13 mouse cellular contexts compared by ENCODE assay signal in genomic region chr4:130560576-130561310, GRCm38 (mm10). TPM values are rescaled to one million over a fixed set of nuclear protein-coding genes. Genes with fewer than 3 reads are reported as not detected.
A peak's percentile ranks its signal among the peaks of the same experiment; 100 is the strongest.
DNase-seq lines count a peak whose midpoint lies in the region; ATAC-seq and TF ChIP-seq lines count a peak whose summit lies in the region.
"Had no signal": no experiment of that assay in that cellular context is flagged by ENCODE, and none has a peak within 500 bp of the region (broad histone marks: within the 10 kb centered on the region; RNA-seq: fewer than 3 reads in every experiment).

No protein-coding gene starts in this region.

- no peak overlapping the region for H3K4me2 ChIP-seq in midbrain, postnatal 0 days (ENCODE audit: low read depth, low read length, poor library complexity, severe bottlenecking)
- no peak overlapping the region for H3K4me2 ChIP-seq in hindbrain, embryonic 14.5 days (replicated peaks)
- no peak overlapping the region for H3K4me2 ChIP-seq in midbrain, embryonic 11.5 days
- H3K4me2 ChIP-seq in stomach, postnatal 0 days (replicated peaks; ENCODE audit: low read depth) = no peak overlapping the region

- 66% methylated on average over 11 of the region's 11 CpGs for WGBS in midbrain, embryonic 10.5 days
- WGBS in midbrain, postnatal 0 days = 34% methylated on average over 11 of the region's 11 CpGs
- WGBS in hindbrain, embryonic 14.5 days = 26% methylated on average over 11 of the region's 11 CpGs
- 67% methylated on average over 11 of the region's 11 CpGs for WGBS in midbrain, embryonic 11.5 days
- 43% methylated on average over 11 of the region's 11 CpGs for WGBS in stomach, postnatal 0 days

- peaks cover 92% of the 10 kb centered on the region for H3K4me1 ChIP-seq in midbrain, embryonic 10.5 days
- peaks cover 18% of the 10 kb centered on the region for H3K4me1 ChIP-seq in midbrain, postnatal 0 days (ENCODE audit: insufficient read depth, low read length)
- H3K4me1 ChIP-seq in hindbrain, embryonic 14.5 days (replicated peaks; ENCODE audit: control insufficient read depth, insufficient read depth, low read length) = peaks cover 60% of the 10 kb centered on the region
- H3K4me1 ChIP-seq in midbrain, embryonic 11.5 days (ENCODE audit: control insufficient read depth, insufficient read depth, low read length) = peaks cover 20% of the 10 kb centered on the region
- no peaks in the 10 kb centered on the region for H3K4me1 ChIP-seq in stomach, postnatal 0 days (replicated peaks; ENCODE audit: control insufficient read depth, insufficient read depth)

- TF ChIP-seq CTCF in midbrain, postnatal 0 days (IDR thresholded peaks at IDR 0.05) = no peak
- no peak for TF ChIP-seq CTCF in stomach, postnatal 0 days (IDR thresholded peaks at IDR 0.05; ENCODE audit: low read depth)

- H3K27me3 ChIP-seq in midbrain, embryonic 10.5 days (ENCODE audit: low read depth, poor library complexity, severe bottlenecking) = no peaks in the 10 kb centered on the region
- no peaks in the 10 kb centered on the region for H3K27me3 ChIP-seq in midbrain, postnatal 0 days (ENCODE audit: insufficient read depth, low read length)
- no peaks in the 10 kb centered on the region for H3K27me3 ChIP-seq in hindbrain, embryonic 14.5 days (ENCODE audit: control insufficient read depth, insufficient read depth, low read length)
- no peaks in the 10 kb centered on the region for H3K27me3 ChIP-seq in midbrain, embryonic 11.5 days (ENCODE audit: control insufficient read depth, insufficient read depth, low read length)
- H3K27me3 ChIP-seq in stomach, postnatal 0 days (ENCODE audit: control insufficient read depth, insufficient read depth, low read length) = no peaks in the 10 kb centered on the region

- H3K36me3 ChIP-seq in midbrain, embryonic 10.5 days = peaks cover 52% of the 10 kb centered on the region
- H3K36me3 ChIP-seq in midbrain, postnatal 0 days (ENCODE audit: insufficient read depth, low read length) = no peaks in the 10 kb centered on the region
- H3K36me3 ChIP-seq in hindbrain, embryonic 14.5 days (replicated peaks; ENCODE audit: control insufficient read depth, insufficient read depth) = no peaks in the 10 kb centered on the region
- H3K36me3 ChIP-seq in midbrain, embryonic 11.5 days (ENCODE audit: control insufficient read depth, insufficient read depth, low read length) = no peaks in the 10 kb centered on the region
- no peaks in the 10 kb centered on the region for H3K36me3 ChIP-seq in stomach, postnatal 0 days (ENCODE audit: control insufficient read depth, insufficient read depth, low read length)

- no peak overlapping the region; the same call in 1 of the 2 replicates for H3K4me3 ChIP-seq in midbrain, embryonic 10.5 days
- no peak overlapping the region for H3K4me3 ChIP-seq in midbrain, postnatal 0 days (ENCODE audit: low read depth, low read length)
- H3K4me3 ChIP-seq in hindbrain, embryonic 14.5 days (replicated peaks; ENCODE audit: low read length) = no peak overlapping the region
- H3K4me3 ChIP-seq in midbrain, embryonic 11.5 days (ENCODE audit: low read depth, low read length) = no peak overlapping the region
- no peak overlapping the region for H3K4me3 ChIP-seq in stomach, postnatal 0 days (ENCODE audit: low read depth, low read length)
- H3K4me3 ChIP-seq: erythroblast, embryonic 14.5 days had no signal

- TF ChIP-seq EP300 in stomach, postnatal 0 days (optimal IDR thresholded peaks at IDR 0.05) = no peak

- DNase-seq in midbrain, embryonic 10.5 days (ENCODE audit: low spot score) = no peak
- DNase-seq in midbrain, postnatal 0 days (ENCODE audit: low spot score) = no peak
- no peak for DNase-seq in hindbrain, embryonic 14.5 days (ENCODE audit: low spot score)
- no peak for DNase-seq in midbrain, embryonic 11.5 days (ENCODE audit: low spot score, missing footprints)
- DNase-seq in stomach, postnatal 0 days (ENCODE audit: low spot score) = peak; percentile 48
- DNase-seq in urinary bladder, postnatal 4 days (ENCODE audit: low spot score in 2 of 2) = no peak
- no peak for DNase-seq in kidney, postnatal 14 days
- DNase-seq in cerebellum, adult 9-10 months = no peak
- DNase-seq: gastrocnemius, postnatal 10 days had no signal

- no peaks in the 10 kb centered on the region for H3K9me3 ChIP-seq in midbrain, embryonic 10.5 days (replicated peaks)
- H3K9me3 ChIP-seq in midbrain, postnatal 0 days (ENCODE audit: low read length) = no peaks in the 10 kb centered on the region
- H3K9me3 ChIP-seq in hindbrain, embryonic 14.5 days (ENCODE audit: control insufficient read depth, low read length) = no peaks in the 10 kb centered on the region
- no peaks in the 10 kb centered on the region for H3K9me3 ChIP-seq in midbrain, embryonic 11.5 days (ENCODE audit: control insufficient read depth, low read length)
- no peaks in the 10 kb centered on the region for H3K9me3 ChIP-seq in stomach, postnatal 0 days (ENCODE audit: control insufficient read depth, low read length)

- ATAC-seq in midbrain, postnatal 0 days (ENCODE audit: low FRiP score) = no peak
- ATAC-seq in hindbrain, embryonic 14.5 days (ENCODE audit: low FRiP score) = peak; percentile 32; the same call in 1 of the 2 replicates
- no peak for ATAC-seq in midbrain, embryonic 11.5 days (ENCODE audit: low FRiP score)
- peak; percentile 27; the same call in 1 of the 2 replicates for ATAC-seq in stomach, postnatal 0 days (ENCODE audit: low FRiP score, low TSS enrichment)

- H3K27ac ChIP-seq in midbrain, embryonic 10.5 days (replicated peaks) = peak overlapping the region; percentile 64
- H3K27ac ChIP-seq in midbrain, postnatal 0 days (ENCODE audit: low read depth, low read length) = no peak overlapping the region
- H3K27ac ChIP-seq in hindbrain, embryonic 14.5 days = peak overlapping the region; percentile 48; the same call in 1 of the 2 replicates
- H3K27ac ChIP-seq in midbrain, embryonic 11.5 days (ENCODE audit: low read depth, low read length) = 0 out of 2 replicates have a peak overlapping the region, but pooled peaks have one; percentile 5
- H3K27ac ChIP-seq in stomach, postnatal 0 days (replicated peaks) = 0 out of 2 replicates have a peak overlapping the region, but pooled peaks have one; percentile 4
- H3K27ac ChIP-seq: kidney, postnatal 0 days had no signal

- no peak overlapping the region for H3K9ac ChIP-seq in midbrain, postnatal 0 days (replicated peaks; ENCODE audit: low read length, poor library complexity, severe bottlenecking)
- H3K9ac ChIP-seq in hindbrain, embryonic 14.5 days = no peak overlapping the region
- no peak overlapping the region for H3K9ac ChIP-seq in midbrain, embryonic 11.5 days (ENCODE audit: low read length)
- H3K9ac ChIP-seq in stomach, postnatal 0 days (ENCODE audit: low read length) = no peak overlapping the region

RNA-seq across cellular contexts. Expression of gene Nkain1, which starts 13.2 kb away (rescaled TPM):
- polyA plus RNA-seq in midbrain, embryonic 10.5 days (2016; fragmentation: Nextera tagmentation; extraction: Ambion mirVana) = 5.1 and 5.9 TPM in 2 replicates
- total RNA-seq in midbrain, postnatal 0 days (2014; rRNA removed) = 245 and 267 TPM in 2 replicates
- 8.2 and 10.2 TPM in 2 replicates for polyA plus RNA-seq in midbrain, postnatal 0 days (2015; fragmentation: Nextera tagmentation; extraction: Ambion mirVana)
- polyA plus RNA-seq in hindbrain, embryonic 14.5 days (2014; fragmentation: Nextera tagmentation; extraction: Ambion mirVana) = 20.9 and 22.9 TPM in 2 replicates
- 18.7 and 21.4 TPM in 2 replicates for polyA plus RNA-seq in midbrain, embryonic 11.5 days (2014; fragmentation: Nextera tagmentation; extraction: Ambion mirVana)
- 0.18 and 0.24 TPM in 2 replicates for polyA plus RNA-seq in stomach, postnatal 0 days (2015; fragmentation: Nextera tagmentation; extraction: Ambion mirVana)
- total RNA-seq: megakaryocyte, adult 5-6 weeks had no signal
- polyA plus RNA-seq: erythroblast, embryonic 14.5 days; liver, embryonic 16.5 days had no signal

Comparison
In these comparisons a context has a peak if more than half of its experiments do, and no peak if none do; other contexts are left out.
1. ATAC-seq: peak in hindbrain, embryonic 14.5 days (single experiment) and stomach, postnatal 0 days (single experiment); none in midbrain, postnatal 0 days (single experiment) and midbrain, embryonic 11.5 days (single experiment).